Mouse (Mus musculus) frontal cortex, postnatal 14 days (tissue): ENCODE measurements around the gene Col2a1.

Experiments used
- DNase-seq, 2 experiments: peaks; one replicate each; pipeline ENCODE4 v3.0.0; 2022; ENCODE audit warnings: low spot score in 2 of 2

The Col2a1 gene

DNA sequence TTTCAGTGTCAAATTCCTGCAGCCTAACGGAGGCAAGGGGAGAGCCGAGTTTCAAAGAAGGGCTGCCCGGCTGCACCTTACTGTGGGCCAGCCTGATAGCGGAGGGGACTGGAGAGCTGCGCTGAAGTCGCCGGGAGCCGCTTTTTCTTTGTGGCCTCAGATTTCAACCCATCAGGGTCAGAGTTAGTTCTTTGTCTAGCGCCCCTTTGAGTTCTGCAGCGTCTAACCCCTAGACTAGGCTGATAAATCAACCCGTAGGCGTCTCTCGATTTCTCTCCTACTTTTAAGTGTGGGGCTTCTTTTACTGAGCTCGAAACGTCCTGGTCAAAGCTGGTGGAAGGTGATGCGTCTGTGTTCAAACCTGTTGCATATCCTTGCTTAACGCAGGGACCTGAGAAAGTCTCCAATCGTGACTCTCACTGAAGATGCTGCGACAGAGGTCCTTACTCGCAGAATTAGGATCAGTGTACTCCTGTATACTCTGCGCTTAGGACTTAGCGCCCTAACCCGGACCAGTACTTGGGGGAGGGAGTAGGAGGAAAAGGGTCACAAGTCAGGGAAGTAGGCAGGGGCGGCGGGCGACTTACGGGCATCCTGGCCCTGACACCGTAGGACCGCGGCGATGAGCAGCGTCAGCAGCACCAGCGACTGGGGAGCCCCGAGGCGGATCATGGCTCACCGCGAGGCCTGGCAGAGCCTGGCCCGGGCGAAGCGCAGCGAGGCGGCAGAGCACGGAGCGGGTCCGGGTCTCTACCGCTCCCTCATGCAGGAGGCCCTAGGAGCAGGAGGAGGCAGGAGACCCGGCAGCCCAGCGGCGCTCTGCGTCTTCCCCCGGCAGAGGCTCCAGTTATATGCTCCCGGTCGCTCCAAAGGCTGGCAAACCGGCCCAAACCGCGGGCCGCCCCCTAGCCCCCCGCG, at the start of gene Col2a1:
TSS of gene Col2a1 (minus strand) at position 874 of the 918 bp plus-strand sequence.
- no peak for DNase-seq

DNA sequence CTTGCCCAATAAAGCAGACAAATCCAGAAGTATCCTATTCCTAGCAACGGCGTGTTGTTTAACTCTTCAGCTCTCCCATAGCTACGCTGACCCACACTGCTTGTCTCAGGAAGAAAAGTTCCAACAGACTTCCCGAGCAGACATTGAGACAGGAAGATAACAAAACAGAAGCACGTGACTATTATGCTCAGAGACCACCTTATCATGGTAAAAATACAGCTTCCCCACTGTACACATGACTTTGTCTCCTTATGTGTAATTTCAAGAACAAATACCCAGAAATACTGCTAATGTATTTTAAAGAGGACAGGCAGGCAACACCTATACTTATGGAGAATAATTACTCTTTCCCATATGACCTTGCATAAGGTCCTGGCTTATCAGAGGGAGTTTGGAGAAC, 47.2 kb upstream of the Col2a1 start:
- DNase-seq = no peak

DNA sequence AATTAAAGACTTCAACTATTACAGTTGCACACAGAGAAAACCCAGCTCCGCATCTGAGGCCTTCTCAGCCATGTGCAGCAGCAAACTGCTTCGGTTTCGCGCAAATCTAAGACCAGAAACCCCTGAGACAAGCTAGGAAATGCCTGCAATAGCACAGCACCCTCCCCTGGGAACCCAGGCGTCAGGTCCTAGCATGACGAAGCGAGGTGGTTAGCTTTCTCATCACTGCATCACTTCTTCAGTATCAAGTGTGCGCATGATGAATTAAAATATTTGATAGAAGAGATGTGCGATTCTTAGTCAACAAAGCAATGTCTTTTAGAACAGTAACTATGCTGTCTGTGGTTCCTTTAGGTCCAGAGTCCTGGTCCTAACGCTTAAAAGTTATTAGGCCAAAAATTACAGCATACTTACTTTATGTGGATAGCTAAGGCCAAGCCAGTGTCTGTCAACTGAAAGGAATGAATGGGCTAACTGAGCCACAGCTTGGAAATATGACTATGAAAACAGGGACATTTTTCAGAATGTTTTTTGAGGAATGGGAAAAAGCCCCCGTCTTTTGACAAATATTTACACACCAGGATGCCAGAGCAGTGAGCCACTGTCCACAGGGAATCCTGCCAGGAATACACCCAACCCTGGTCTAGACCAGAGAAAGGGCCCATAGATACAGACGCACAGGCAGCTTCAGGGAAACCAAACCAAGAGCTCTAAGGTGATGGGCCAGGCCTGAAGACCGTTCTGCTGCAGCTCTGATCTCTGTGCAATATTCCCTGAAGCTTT, 44.6 kb upstream of the Col2a1 start:
- DNase-seq = no peak

DNA sequence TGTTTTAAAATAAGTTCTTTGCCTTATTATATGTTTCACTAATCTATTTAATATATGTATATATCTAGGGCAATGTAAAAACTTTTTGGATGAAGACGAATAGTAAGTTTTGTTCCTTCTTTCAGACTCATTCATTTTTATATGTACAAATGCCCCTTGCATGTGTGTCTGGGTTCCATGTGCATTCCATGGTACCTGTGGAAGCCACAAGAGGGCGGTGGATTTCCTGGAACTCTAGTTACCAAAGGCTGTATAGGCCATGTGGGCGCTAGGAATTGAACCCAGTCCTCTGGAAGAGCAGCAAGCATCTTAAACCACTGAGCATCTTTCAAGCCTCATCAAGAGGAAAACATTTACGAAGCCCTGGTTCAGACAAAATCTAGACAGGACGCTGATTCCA, 39.9 kb upstream of the Col2a1 start:
- no peak for DNase-seq

DNA sequence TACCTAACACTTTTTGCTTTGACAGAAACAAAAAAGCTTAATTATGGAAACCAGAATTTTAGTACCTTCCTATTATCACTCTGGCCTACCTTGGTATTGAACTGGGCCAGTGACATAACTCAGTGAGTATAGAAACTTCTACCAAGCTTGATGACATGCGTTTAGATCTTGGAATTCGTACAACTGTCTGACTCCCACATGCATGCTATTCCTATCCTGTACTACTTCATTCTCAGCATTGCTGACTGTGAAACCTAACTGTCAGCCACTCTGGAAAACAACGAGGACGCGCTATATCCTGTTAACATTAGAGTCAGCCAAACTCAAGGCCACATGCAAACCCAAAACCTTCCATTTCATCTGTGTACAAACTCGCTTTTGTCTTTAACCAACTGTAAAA, 39.5 kb upstream of the Col2a1 start:
- DNase-seq = no peak

DNA sequence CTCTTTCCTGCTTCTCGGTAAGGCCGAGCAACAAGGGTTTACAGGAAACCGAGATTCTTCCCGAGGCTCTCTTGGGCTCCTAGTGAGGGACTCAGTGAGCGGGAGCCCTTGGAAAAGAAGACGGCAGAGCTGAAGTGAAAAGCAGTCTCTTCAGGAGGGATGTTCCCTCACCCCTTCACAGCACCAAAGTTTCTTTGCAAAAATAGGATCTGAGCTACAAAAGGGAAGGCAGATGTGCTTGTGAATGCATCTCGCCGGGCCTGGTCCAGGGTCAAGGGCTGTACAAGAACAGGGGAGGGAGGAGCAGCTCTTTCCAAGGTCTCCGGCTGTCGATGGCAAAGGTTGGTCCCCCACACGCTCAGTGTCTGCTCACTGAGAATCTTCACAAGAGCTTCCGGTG, 38.0 kb upstream of the Col2a1 start:
- no peak for DNase-seq

DNA sequence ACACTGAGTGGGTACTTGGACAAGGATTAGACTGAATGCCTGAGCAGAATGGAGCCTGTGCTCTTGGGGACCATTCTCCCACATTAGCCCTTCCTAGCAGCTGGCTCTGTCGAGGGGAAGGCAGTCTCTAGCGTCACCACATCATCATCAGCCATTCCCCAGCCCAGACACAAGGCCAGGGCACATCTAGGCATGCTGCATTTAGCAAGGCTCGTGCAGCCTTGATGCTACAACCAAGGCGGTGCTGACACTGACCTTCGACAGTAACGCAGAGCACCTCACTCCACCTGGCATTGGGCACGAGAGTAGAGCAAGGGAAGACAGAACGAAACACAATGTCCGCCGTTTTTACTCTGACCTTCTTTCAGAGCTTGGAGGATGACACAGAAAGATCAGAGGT, 35.2 kb upstream of the Col2a1 start:
- DNase-seq = no peak

DNA sequence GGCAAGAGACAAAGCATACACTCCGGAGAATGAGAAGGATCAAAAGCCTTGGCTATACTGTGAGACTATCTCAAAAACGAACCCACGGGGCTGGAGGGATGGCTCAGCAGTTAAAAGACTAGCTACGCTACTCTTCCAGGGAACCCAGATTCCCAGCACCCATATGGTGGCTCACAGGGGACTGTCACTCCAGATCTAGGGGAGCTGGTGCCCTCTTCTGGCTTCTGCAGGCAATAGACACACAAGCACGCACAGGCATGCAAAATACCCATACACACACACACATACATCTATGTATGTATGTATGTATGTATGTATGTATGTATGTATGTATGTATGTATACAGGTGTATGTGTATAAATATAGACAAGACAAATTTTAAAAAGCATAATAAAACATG, 32.1 kb upstream of the Col2a1 start:
- DNase-seq = no peak

DNA sequence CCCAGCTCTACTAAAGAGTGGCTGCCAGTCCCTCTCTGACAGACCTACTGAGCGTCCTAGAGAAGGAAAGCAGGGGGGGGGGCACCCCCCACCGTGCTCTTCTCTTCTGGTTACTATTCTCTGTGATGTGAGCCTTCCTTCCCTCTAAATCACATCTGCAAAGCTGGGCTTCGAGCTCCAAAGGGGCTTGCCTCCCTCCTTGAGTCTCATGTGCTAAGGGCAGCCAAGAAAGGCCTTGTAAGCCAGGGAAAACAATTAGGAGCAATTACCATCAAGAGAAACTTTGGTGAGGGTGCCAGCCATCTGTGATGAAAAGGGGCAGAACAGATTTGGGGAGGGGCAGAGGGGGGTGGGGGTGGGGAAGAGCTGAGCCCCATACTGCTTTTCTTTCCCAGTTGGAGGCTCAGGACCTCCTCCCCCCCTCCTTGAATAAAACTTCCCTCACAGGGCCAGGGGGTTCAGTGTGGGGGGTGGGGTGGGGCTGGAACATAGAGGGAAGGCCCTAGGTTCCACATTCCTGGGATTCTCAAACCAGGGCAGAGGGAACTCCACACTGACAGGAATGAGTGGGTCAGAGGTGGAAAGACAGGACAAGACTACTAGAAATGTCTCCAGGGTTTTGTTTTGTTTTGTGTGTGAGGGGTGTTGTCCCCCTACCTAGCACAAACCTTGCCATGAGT, 30.7 kb upstream of the Col2a1 start:
- no peak for DNase-seq

DNA sequence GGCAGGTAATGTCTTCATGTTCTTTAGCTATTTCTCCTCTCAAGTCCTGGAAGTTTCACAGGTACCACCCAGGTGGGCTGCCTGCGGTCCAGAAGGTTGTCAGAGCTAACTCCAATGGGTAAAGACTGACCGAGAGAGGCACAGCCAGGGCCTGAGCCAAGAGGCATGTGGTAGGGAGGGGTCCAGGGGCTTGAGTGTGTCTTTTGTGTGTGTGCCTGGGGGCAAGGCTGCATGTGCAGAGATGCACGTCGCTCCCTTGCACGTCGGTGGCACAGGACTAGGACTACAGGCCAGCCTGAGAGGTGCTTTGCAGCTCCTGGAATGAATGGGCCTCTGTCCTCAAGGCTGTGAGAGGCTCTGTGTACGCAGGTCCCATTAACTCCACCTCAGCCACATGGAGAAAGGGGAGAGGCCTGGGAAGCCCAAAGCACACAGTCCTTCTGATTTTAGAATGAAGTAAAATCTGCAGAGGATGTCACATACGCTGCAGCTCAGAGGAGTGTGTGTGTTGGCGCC, 28.8 kb upstream of the Col2a1 start:
- DNase-seq = no peak

DNA sequence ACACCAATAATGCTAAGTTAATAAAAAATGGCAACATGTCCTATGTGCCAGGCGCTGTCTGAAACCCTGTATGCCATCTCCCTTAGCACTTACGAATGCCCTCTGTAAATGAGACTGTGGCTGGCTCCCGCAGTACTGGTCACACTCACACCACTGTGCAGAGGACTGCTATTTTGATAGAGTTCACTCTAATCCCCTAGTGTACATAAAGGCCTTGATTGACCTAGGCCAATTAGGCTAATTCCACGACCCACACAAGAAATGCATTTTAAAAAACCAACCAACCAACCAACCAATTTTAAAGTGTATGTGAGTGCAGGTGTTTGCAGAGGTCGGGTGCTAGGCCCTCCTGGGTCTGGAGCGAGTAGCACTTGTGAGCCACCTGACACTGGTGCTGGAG, 25.3 kb upstream of the Col2a1 start:
- DNase-seq = no peak

DNA sequence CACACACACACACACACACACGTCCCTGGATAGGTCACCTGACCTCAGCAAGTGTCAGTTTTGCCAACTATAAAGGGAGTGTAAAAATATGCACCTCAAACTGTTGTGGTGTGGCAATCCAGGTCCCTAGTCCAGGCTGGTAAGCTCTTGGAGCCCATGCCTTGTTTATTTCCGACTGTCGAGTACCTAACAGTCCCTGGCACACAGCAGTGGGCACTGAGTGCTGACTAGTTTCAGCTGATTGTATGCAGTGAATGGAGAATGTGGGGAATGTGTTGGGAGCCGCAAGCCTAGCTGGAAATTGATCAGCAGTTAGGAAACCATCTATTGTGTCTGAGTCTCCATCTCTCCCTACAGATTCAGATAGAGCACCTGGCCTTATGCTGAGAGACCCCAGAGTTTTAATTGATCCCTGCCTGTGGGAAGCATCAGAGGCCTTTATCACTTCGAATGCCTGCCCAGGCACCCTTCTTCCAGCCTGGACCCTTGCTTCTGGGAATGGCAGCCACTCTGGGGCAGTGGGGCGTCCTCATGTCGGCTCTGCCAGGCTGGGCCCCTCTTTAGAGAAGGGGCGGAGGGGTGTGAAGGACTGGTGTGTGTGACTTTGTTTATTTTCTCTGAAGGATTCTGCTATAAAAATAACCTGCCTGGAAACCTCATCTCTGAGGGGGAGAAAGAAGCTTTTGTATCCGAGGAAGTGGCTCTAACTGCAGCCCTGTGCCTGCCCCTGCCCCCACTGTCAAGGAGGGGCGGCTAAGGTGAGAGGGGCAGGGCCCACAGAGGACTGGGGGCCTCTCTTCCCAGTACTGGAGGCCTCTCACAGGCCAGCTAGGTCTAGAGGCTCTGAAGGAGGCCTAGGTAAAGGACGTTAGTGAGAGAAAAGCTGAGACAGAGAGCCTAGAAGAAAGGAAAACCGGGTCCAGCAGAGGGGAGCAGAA, 22.7 kb upstream of the Col2a1 start:
- DNase-seq = no peak

DNA sequence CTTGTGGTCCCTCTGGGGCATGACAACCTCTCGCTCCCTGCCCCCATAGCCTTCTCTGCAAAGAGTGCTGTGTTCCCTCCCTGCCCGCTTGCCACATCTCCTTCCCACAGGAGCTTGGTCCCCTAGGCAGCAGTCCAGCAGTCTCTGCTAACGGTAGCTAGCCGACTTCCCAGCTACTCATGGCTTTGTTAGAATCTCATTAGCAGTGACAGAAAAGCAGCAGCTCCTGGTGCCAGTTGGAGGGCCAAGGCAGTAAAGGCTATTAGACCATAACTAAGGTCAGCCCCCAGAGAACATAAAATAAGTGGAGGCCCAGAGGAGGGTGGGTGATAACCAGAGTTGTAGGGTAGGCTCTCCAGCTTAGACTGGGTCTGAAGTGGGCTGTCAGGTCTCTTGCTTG, 21.1 kb upstream of the Col2a1 start:
- no peak for DNase-seq

DNA sequence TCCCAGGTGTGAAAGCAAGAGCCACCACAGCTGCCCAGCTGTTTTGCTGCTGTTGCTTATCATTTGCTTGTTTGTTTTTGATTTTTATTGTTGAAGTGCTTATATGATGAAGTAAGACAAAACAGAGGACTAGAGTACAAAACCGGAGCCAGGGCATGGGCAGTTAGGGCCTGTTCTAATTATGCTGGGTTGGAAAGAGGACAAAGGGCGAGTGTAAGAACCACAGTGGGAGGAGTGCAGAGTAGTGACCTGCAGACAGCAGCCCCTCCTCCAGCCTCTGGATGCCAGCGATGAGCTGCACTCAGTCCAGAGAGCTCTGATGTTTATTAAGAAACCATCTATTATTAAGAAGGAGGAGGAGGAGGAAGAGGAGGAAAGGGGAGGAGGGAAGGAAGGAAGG, 18.6 kb upstream of the Col2a1 start:
- DNase-seq = no peak

DNA sequence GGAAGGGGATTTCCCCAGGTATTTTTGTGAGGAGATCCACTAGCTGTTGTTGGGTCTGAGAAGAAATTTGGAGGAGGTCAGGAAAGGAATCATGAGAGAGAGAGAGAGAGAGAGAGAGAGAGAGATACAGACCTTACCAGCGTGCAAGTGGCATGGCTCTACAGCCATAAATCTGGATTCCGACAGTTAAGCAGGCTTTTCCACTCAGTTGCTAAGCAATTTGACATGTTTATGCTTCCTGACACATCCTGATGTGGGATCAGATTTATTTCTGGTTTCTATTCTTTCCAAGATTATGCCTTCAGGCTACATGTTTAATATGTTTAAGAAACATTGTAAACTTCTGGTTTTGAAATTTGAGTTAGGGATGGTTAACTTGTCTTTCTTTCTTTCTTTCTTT, 17.4 kb upstream of the Col2a1 start:
- DNase-seq = no peak

DNA sequence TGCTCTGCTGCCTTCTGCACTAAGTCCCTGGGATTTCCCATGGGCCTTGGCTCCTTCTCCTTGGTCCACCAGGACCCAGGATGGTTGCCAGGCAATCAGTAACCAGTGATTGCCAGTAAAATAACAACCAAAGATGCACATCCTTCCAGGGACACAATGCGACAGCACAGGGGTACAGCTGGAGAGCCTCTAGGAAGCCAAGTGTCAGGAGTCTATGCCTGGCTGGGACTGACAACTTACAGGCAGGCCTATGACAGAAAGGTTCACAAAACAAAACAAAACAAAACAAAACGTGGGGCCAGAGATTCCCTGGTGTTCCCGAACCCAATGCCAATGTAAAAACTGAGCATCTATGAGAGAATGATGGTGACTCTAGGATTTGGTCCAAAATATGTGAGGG, 14.6 kb upstream of the Col2a1 start:
- DNase-seq = no peak

DNA sequence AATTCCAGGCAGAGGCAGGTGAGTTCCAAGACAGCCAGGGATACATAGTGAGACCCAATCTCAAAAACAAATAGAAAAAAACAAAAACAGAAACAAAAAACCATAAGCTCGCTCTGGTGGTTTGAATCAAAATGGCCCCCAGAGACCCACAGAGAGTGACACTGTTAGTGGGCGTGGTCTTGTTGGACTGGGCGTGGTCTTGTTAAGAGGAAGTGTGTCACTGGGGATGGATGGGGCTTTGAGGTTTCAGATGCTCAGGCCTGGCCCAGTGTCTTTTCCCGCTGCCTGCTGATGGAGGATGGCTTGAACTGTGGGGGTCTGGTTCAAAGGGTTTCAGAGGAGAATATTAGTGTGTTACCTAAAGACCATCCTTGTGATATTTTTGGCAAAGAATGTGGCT, 13.4 kb upstream of the Col2a1 start:
- DNase-seq = no peak

DNA sequence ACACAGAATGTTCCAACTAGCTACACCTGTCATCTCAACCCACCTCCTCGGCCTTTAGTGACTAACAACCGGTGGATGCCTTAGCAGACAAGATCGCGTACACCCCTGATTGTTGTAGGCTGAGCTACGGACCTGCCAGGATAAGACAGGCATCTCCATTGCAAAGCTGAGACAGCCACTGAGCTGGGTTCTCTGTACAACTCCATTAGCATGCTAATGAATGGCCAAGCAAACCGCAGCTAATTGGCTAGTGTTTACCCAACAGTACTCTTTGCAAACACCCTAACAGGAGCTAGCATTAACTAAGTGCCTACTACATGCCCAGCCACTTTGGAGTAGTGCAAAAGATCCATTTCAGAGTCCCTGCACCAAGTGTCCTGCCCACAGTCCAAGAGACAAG, 8.3 kb upstream of the Col2a1 start:
- no peak for DNase-seq

DNA sequence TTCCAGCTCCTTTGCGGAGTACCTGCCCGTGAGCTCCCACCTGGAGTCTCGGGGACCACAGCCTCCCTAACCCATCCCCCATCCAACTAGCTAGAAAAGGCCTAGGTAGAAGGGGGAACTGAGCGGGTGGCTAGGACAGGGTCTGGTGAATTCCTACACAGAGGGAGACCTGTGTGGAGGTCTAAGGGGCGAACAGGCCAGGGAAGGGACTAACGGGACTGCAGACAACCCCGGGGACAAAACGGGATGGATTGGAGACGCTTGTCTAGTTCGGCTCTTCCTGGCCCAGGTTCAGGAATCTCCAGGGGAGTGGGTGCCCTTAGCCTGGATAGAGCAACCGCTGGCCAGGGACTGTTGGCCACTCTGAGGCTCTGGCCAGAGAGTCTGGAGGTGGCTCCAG, 686 bp upstream of the Col2a1 start:
- DNase-seq = no peak

DNA sequence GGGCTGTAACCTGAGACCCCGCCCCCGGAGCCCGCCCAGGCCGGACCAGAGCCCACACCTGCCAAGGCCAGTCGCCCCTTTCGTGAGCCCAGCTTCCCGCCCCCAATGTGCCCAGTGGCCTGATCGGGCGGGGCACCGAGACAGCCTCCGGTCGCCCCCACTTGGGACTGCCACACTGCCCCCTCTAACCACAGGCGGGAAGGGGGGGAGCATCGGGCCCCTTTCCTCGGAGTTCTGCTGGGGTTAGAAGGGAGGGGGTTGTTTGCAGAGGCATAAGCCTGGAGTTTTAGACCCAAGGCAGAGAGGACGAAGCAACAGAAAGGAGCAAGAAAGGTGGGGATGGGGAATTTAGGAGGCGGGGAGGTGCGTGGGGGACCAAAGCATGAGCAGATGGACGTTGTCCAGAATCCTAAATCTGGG, 255 bp upstream of the Col2a1 start:
- no peak for DNase-seq
